Mouse (Mus musculus): ENCODE measurements at regions not wholly inside any gene's neighbourhood (a gene's known extent, or its start where the extent isn't known, plus 50 kb on each side); places are given as distances from the start of the nearest gene placed in this dataset.

DNA sequence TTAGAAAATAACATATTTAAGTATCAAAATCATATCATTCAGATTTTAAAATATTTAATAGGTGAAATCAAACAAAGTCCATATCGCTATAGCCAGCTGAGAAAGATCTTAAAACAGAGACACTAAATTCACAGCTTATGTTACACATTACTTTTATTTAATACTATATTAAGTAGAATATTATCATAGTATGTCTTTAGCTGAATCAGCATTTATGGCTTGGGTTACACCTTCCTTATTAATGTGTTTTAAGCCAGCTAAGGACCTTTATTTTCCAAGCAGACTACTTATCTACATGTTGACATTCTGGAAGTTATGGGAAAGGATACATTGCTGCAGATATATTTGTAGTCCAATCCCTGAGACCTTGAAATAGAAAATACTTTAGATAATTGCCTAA lies 684.9 kb upstream of the Adgrl4 start:
- DNase-seq (ENCODE audit: low spot score in 2 of 2) = no peak

DNA sequence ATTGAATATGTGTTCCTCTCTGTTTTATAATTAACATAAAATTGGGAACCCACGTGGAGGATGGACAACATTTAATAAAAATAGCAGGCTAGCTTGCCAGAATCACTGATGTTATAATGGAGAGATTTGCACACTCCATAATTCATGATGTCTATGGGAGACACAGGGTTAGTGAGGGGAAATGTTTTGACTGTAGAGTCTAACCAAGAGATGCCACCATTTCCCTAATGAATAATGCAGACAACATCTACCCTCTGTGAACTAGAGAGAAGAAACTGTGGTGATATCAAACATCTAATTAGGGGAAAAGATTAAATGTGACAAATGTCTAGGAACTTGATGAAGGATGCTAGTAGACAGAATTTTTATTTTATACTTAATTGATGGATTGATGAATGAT lies 677.8 kb upstream of the Adgrl4 start:
- no peak for DNase-seq (ENCODE audit: low spot score in 2 of 2)

DNA sequence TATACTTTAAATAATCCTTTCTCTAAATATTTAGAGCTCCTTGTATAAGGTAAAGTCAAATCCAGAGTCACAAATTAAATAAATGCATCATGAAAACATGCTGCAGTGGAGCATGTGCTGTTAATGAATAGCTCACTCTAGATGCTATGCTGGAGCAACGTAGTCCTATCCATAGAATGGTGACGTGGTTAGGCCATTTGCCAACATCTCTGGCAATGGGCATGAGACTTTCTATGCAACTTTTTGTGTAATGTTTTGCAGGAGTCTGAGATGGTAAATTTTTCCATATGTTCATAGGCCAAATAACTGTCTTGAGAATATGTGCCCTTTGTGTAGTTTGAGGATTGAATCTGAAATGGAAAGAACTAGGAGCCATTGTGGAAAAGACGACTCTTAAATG lies 653.1 kb upstream of the Adgrl4 start:
- DNase-seq (ENCODE audit: low spot score in 2 of 2) = no peak

DNA sequence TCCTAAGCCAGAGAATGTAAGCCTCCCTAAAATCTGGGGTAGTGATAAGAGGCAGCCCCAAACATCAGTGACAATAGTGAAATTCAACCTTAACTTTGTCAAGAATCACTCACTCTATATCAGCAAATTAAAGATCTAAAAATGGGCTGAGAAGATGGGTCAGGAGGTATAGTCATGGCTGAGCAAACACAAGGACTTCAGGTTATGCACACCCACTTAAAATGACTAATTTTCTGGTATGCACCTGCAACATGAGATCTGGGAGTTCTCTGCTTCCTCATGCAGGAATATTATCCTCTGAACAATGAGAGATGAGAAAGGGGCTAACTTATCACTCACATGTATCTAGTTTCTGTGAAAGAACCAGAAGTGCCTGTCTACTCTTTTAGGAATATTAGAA lies 619.9 kb upstream of the Adgrl4 start:
- no peak for DNase-seq (ENCODE audit: low spot score in 2 of 2)

DNA sequence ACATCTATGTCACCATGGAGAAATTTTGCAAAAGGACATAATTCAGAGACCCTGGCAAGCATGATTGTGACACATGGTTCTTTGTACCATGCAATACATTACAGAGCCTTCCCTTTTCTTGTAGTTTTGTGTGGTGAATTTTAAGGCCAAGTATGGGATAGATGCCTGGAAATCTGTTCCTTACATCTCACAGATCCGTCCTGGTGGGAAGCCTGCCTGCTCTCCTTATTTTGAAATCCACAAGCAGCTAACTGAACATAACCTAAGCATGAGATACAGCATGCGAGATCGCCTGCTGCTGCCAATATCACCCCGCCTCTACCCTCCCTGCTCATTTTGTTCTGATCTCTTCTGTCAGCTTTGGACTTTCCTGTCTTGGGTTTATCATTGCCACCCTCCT lies 618.3 kb upstream of the Adgrl4 start:
- peak; percentile 31 to 37 for DNase-seq (ENCODE audit: low spot score in 2 of 2)

DNA sequence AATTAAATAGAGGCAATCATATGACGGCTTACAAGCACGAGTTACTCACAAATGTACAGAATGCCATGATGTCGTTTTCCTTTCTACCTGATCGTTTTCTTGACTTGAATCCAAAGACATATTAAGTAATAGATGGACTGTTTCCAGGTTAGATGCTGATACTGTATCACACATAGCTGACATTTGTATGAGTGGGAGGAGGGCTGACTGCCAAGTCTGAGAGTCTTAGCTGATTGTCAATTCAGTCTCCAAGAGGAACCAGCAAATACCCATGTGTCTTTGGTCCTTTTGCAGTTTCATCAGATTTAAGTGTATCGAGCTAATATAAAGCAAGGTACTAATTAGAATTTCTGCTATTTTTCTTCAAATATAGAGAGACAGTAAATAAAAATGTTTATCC lies 617.6 kb upstream of the Adgrl4 start:
- peak; percentile 10 to 66 for DNase-seq (ENCODE audit: low spot score in 2 of 2)

DNA sequence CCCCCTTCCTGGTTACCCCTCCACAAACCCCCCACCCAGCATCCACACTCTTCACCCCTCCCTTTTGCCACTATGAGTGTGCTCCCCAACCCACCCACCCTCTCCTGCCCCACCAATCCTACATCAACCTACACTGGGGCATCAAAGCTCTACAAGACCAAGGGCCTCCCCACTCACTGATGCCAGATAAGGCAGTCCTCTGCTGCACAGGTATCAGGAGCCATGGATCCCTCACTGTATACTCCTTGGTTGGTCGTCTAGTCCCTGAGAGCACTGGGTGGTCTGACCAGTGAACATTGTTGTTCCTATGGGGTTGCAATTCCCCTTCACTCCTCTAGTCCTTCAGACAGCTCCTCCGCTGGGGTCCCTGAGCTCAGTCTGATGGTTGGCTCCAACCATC lies 591.7 kb upstream of the Adgrl4 start:
- no peak for DNase-seq (ENCODE audit: low spot score in 2 of 2)

DNA sequence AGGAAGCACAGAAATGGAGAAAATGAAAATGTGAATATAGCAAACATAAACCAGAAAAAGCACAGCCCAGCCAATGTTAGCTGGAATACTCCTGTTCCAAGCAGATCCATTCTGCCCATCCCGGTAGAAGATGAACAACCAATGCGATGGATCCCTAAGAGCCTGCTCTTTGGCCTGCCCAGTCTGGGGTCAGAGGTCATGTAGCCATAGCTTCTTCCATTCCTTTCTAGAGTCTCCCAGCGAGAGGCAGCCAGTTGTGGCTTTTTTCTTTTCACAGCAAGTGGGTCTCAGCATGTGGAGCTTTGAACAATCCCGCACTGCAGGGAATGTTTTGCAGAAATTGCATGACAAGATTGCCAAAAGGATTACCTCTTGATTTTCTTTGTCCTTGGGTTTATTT lies 585.6 kb upstream of the Adgrl4 start:
- no peak for DNase-seq (ENCODE audit: low spot score in 2 of 2)

DNA sequence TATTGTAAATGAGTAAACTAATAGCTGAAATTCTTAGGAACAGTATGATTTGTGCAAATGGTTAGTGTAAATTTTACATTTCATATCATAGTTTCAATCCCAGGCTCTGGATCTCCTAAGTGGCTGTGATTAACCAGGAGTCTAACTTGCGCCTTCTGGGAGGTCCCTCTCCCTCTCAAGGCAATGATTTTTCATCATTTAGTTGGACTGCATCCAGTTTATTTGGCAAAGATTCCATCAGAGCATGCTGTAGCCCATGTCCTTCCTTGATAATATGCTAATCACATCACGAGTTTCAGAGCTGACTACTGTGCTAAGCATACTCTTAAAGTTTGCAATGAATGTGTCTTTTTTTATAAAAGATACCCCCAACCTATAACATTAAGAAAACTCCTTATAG lies 541.0 kb upstream of the Adgrl4 start:
- DNase-seq (ENCODE audit: low spot score in 2 of 2) = no peak

DNA sequence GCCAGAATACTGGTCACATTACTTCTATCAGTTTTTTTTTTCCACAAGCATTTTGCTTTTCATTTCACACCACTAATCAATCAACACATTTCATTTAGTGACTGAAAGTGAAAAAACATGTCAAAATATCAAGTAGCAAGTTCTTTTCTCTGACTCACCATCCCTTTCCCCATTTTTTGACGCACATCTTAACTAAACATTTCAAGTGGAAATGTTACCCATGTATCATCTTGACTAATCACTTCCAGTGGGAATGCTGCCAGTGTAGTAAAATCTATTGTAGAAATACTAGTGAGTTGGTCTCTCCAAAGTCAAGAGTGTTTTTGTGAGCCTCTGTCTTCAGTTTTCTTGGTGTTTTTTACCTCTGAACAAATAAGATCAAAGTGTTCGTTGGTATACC lies 527.6 kb upstream of the Adgrl4 start:
- DNase-seq (ENCODE audit: low spot score in 2 of 2) = no peak

- peak in 1 of 2 experiments; percentile 1 for DNase-seq (ENCODE audit: low spot score in 2 of 2)
Observed at GRCm38 (mm10) chr3:150954897-150955296, 482.8 kb upstream of the Adgrl4 start.

DNA sequence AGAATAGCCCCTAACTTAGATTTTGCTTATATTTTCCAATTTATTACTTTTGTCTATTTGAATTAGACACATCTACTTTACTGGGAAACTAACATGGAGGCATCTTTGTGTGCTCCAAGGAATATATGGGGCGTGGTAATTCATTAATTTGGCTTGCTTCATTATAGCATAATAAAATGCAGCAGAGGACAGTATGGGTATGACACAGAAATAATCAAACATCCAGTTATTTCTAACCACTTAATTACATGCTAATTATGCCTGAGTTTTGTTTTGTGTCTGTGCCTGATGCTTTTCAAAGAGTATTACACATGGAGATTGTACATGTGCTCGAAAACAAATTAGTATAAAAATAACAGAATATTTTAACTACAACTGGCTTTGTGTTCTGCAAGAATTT lies 438.0 kb upstream of the Adgrl4 start:
- DNase-seq (ENCODE audit: low spot score in 2 of 2) = no peak

GRCm38 (mm10) chr3:151000217-151000616 lies 437.5 kb upstream of the Adgrl4 start:
- no peak for DNase-seq (ENCODE audit: low spot score in 2 of 2)

DNA sequence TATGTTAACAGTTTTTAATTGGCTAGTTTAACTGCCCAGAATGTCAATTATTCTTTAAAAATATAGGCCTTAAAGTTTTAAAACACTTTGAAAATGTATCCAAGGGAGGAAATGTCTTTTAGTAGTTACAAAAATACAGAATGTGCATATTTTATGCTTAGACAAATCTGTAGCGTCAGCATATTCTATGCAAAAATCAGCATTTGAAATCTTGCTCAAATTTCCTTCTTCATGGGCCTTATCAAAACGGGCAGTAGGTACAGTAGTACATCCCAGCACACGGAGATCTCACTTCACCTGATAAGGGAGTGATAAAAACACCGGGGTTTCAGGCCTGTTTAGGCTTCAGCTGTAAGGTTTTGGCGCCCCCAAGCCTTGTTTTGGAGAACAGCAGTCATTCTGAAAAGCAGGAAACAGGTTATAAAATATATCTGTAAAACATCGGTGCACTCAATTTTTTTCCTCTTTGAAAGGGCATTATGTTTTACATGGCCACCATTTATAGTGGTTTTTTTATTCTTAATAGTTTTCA lies 435.7 kb upstream of the Adgrl4 start:
- DNase-seq (ENCODE audit: low spot score in 2 of 2) = peak; percentile 31 to 43

DNA sequence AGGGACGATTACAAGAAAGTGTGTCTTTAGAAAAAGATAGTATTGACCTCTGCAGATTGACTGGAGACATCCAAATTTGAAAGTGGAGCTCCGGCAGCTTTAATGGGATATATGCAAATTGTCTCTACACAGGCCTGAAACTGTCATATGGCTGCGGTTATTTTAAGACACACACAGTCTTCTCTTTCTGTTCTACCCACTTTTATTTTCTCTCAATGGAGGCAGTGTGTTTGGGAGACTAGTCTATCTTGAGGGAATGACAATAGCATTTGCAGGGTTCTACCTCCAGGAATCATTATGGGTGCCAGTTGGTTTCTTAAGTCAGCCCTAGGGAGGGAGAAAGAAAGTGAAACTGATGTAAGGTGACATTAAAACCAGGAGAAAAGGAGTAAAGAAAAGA lies 434.2 kb upstream of the Adgrl4 start:
- DNase-seq (ENCODE audit: low spot score in 2 of 2) = no peak

- DNase-seq (ENCODE audit: low spot score in 2 of 2) = no peak
Observed at GRCm38 (mm10) chr3:151003990-151004389, 433.7 kb upstream of the Adgrl4 start.

- no peak for DNase-seq (ENCODE audit: low spot score in 2 of 2)
Observed at GRCm38 (mm10) chr3:151020014-151020413, 417.7 kb upstream of the Adgrl4 start.

DNA sequence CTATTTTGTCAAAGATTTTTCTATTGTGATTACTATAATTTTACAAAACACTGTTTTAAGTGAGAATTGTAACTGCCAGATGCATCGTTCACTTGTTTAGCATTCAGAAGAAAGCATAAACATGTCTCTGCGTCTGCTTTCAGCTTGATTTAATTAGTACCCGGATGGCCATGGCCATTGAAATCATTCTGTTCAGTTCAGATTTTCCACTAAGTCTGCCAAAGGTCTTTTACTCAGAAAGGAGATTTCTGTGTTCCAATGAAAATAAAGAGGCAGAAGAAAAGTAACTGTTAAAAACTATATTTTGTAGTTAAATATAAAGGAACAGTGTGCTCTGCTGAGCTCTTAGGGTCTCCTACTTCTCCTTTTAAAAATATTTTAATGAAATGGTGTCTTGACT lies 380.2 kb upstream of the Adgrl4 start:
- DNase-seq (ENCODE audit: low spot score in 2 of 2) = peak in 1 of 2 experiments; percentile 1

- no peak for DNase-seq (ENCODE audit: low spot score in 2 of 2)
Observed at GRCm38 (mm10) chr3:151072322-151072721, 365.4 kb upstream of the Adgrl4 start.

GRCm38 (mm10) chr3:151116831-151117230 lies 320.9 kb upstream of the Adgrl4 start:
- DNase-seq (ENCODE audit: low spot score in 2 of 2) = no peak

- DNase-seq (ENCODE audit: low spot score in 2 of 2) = no peak
Observed at GRCm38 (mm10) chr3:151117583-151118041, 320.1 kb upstream of the Adgrl4 start.

- DNase-seq (ENCODE audit: low spot score in 2 of 2) = no peak
Observed at GRCm38 (mm10) chr3:151124131-151124530, 313.6 kb upstream of the Adgrl4 start.

- DNase-seq (ENCODE audit: low spot score in 2 of 2) = no peak
Observed at GRCm38 (mm10) chr3:151146889-151147288, 290.8 kb upstream of the Adgrl4 start.

GRCm38 (mm10) chr3:151153340-151153739 lies 284.3 kb upstream of the Adgrl4 start:
- DNase-seq (ENCODE audit: low spot score in 2 of 2) = no peak
